Mouse (Mus musculus) midbrain, embryonic 12.5 days (tissue): ENCODE measurements around the gene Rpp14. TPM values are rescaled to one million over a fixed set of nuclear protein-coding genes. Genes with fewer than 3 reads are reported as not detected.

Experiments
- polyA plus RNA-seq: library from polyadenylated mRNA; unstranded; fragments of >200 nt; fragmentation: Nextera tagmentation; extraction: Ambion mirVana; gene quantifications from 2 replicates; pipeline ENCODE4 v1.2.1, GENCODE M21; 2016

The Rpp14 gene
- polyA plus RNA-seq, 1 experiment from 2014 or later: 44.9 TPM

Other genes starting within 250 kb of the Rpp14 start
- not detected in 2 replicates for gene Gm45521, start 123.1 kb upstream of the Rpp14 start, polyA plus RNA-seq
- 0.05 TPM in 1 of 2 replicates, not detected in the other for gene Dnase1l3, start 85.8 kb upstream of the Rpp14 start, polyA plus RNA-seq
- gene Abhd6, start 77.5 kb upstream of the Rpp14 start, polyA plus RNA-seq: 17.1 and 18.7 TPM in 2 replicates
- gene Pxk, start 17.8 kb downstream of the Rpp14 start, polyA plus RNA-seq: 32.9 and 33.6 TPM in 2 replicates
- gene Pdhb, start 92.7 kb downstream of the Rpp14 start, polyA plus RNA-seq: 202 and 213 TPM in 2 replicates
- 9.1 and 9.2 TPM in 2 replicates for gene Kctd6, start 133.8 kb downstream of the Rpp14 start, polyA plus RNA-seq
- not detected in 2 replicates for gene Acox2, start 179.0 kb downstream of the Rpp14 start, polyA plus RNA-seq
- 0.24 and 0.48 TPM in 2 replicates for gene Fam107a, start 237.7 kb downstream of the Rpp14 start, polyA plus RNA-seq